Mouse (Mus musculus) stomach, embryonic 15.5 days (tissue): ENCODE measurements around the gene Rmdn2. TPM values are rescaled to one million over a fixed set of nuclear protein-coding genes. Genes with fewer than 3 reads are reported as not detected.
A peak's percentile ranks its signal among the peaks of the same experiment; 100 is the strongest.

ENCODE experiments used
- ATAC-seq: fragments of 200-750 bp; cut with Nextera tagmentation; 2 replicates; pipeline ENCODE4 v1.8.0; 2017; ENCODE audit warnings: low read depth, moderate number of reproducible peaks, moderate TSS enrichment; ENCODE audit not compliant: insufficient read depth, low FRiP score
- H3K27ac ChIP-seq: fragments of 300-500 bp; sonication (generic); 2 replicates; pipeline ENCODE4 v1.5.1; 2015; ENCODE audit warnings: mild to moderate bottlenecking, inconsistent platforms
- H3K27me3 ChIP-seq: fragments of 300-500 bp; sonication (generic); replicated peaks from 2 replicates; pipeline ENCODE4 v1.6.1; 2015; ENCODE audit warnings: inconsistent platforms
- H3K36me3 ChIP-seq: fragments of 300-500 bp; sonication (generic); 2 replicates; pipeline ENCODE4 v1.6.1; 2015; ENCODE audit warnings: inconsistent platforms
- H3K4me1 ChIP-seq: fragments of 300-500 bp; sonication (generic); 2 replicates; pipeline ENCODE4 v1.6.1; 2015; ENCODE audit warnings: inconsistent platforms
- H3K4me2 ChIP-seq: fragments of 300-500 bp; sonication (generic); 2 replicates; pipeline ENCODE4 v1.6.1; 2015; ENCODE audit warnings: mild to moderate bottlenecking, inconsistent platforms
- H3K4me3 ChIP-seq: fragments of 300-500 bp; sonication (generic); replicated peaks from 2 replicates; pipeline ENCODE4 v1.5.1; 2015; ENCODE audit warnings: inconsistent platforms
- H3K9ac ChIP-seq: fragments of 300-500 bp; sonication (generic); 2 replicates; pipeline ENCODE4 v1.6.1; 2015; ENCODE audit warnings: inconsistent platforms
- H3K9me3 ChIP-seq: fragments of 300-500 bp; sonication (generic); 2 replicates; pipeline ENCODE4 v1.6.1; 2016; ENCODE audit warnings: inconsistent platforms
- WGBS: fragments of 180-500 bp; shearing (Covaris S2); methylation state at CpG from one replicate; pipeline ENCODE4 v1.1.7; 2015; 5-methylcytosine and 5-hydroxymethylcytosine counted together
- polyA plus RNA-seq: library from polyadenylated mRNA; unstranded; fragments of >200 nt; fragmentation: Nextera tagmentation; extraction: Ambion mirVana; gene quantifications from 2 replicates; pipeline ENCODE4 v1.2.1, GENCODE M21; 2015

Gene Rmdn2
- polyA plus RNA-seq, 1 experiment from 2014 or later, result 8.9 TPM

GRCm38 (mm10) chr17:79711944-79712343 lies 100.3 kb downstream of the Rmdn2 start:
- WGBS, result 31% methylated on average over 6 of the region's 6 CpGs
- H3K9ac ChIP-seq, result no peak overlapping the region
- peaks cover 38% of the 10 kb centered on the region for H3K27me3 ChIP-seq

GRCm38 (mm10) chr17:79712536-79712935 lies 100.9 kb downstream of the Rmdn2 start:
- Histone ChIP-seq H3K36me3 (no peaks in the 10 kb centered on the region), H3K4me3 (peak overlapping the region; percentile 42; the same call in 1 of the 2 replicates), H3K4me2 (peak overlapping the region; percentile 27; the same call in 1 of the 2 replicates), H3K27me3 (peaks cover 38% of the 10 kb centered on the region), H3K9ac (no peak overlapping the region), H3K9me3 (no peaks in the 10 kb centered on the region), H3K27ac (no peak overlapping the region), H3K4me1 (peaks cover 33% of the 10 kb centered on the region)
- WGBS, result 15% methylated on average over 9 of the region's 9 CpGs
- ATAC-seq, result no peak

More at GRCm38 (mm10) chr17:79711944-79712343, 100.3 kb downstream of the Rmdn2 start:
- Histone ChIP-seq H3K4me2 (no peak overlapping the region), H3K4me1 (peaks cover 33% of the 10 kb centered on the region), H3K27ac (no peak overlapping the region), H3K4me3 (peak overlapping the region; percentile 1; the same call in 1 of the 2 replicates), H3K36me3 (no peaks in the 10 kb centered on the region), H3K9me3 (no peaks in the 10 kb centered on the region)
- no peak for ATAC-seq

GRCm38 (mm10) chr17:79713276-79713642 lies 101.6 kb downstream of the Rmdn2 start:
- under 1% methylated on average over 24 of the region's 24 CpGs for WGBS
- H3K4me3 ChIP-seq, result peak overlapping the region; percentile 42
- ATAC-seq, result no peak
- 0 out of 2 replicates have a peak overlapping the region, but pooled peaks have one; percentile 9 for H3K9ac ChIP-seq
- H3K9me3 ChIP-seq, result no peaks in the 10 kb centered on the region
- H3K27ac ChIP-seq, result no peak overlapping the region
- H3K36me3 ChIP-seq, result no peaks in the 10 kb centered on the region
- H3K4me1 ChIP-seq, result peaks cover 33% of the 10 kb centered on the region
- H3K27me3 ChIP-seq, result peaks cover 38% of the 10 kb centered on the region
- H3K4me2 ChIP-seq, result peak overlapping the region; percentile 89

- H3K9ac ChIP-seq, result 0 out of 2 replicates have a peak overlapping the region, but pooled peaks have one; percentile 9
- H3K4me3 ChIP-seq, result peak overlapping the region; percentile 42
- ATAC-seq, result no peak
- no peaks in the 10 kb centered on the region for H3K36me3 ChIP-seq
- H3K4me1 ChIP-seq, result peaks cover 33% of the 10 kb centered on the region
- peak overlapping the region; percentile 89 for H3K4me2 ChIP-seq
- WGBS, result 1% methylated on average over 63 of the region's 63 CpGs
- no peak overlapping the region for H3K27ac ChIP-seq
- H3K9me3 ChIP-seq, result no peaks in the 10 kb centered on the region
- peaks cover 38% of the 10 kb centered on the region for H3K27me3 ChIP-seq
Observed at GRCm38 (mm10) chr17:79713643-79714367, 102.1 kb downstream of the Rmdn2 start.

- Histone ChIP-seq H3K27me3 (peaks cover 38% of the 10 kb centered on the region), H3K36me3 (no peaks in the 10 kb centered on the region), H3K9ac (no peak overlapping the region), H3K4me2 (peak overlapping the region; percentile 89), H3K9me3 (no peaks in the 10 kb centered on the region), H3K27ac (0 out of 2 replicates have a peak overlapping the region, but pooled peaks have one; percentile 24), H3K4me3 (peak overlapping the region; percentile 42), H3K4me1 (peaks cover 33% of the 10 kb centered on the region)
- 2% methylated on average over 16 of the region's 16 CpGs for WGBS
- no peak for ATAC-seq
Observed at GRCm38 (mm10) chr17:79714368-79714895, 102.8 kb downstream of the Rmdn2 start.

GRCm38 (mm10) chr17:79714931-79715637 lies 103.4 kb downstream of the Rmdn2 start, which contains the start of gene Cyp1b1:
Gene Cyp1b1, minus strand, starts transcription at chr17:79715061.
- Histone ChIP-seq H3K9ac (peak within 1 kb of the TSS; percentile 9; the same call in 1 of the 2 replicates), H3K27ac (peak within 1 kb of the TSS; percentile 40; the same call in 1 of the 2 replicates), H3K4me2 (peak within 1 kb of the TSS; percentile 89), H3K9me3 (no peaks in the 10 kb centered on the region), H3K36me3 (no peaks in the 10 kb centered on the region), H3K27me3 (peaks cover 35% of the 10 kb centered on the region), H3K4me1 (peaks cover 33% of the 10 kb centered on the region), H3K4me3 (peak within 1 kb of the TSS; percentile 42)
- WGBS, result under 1% methylated on average over 31 of the region's 31 CpGs
- peak; percentile 21; the same call in 1 of the 2 replicates for ATAC-seq

- peak; percentile 87 for ATAC-seq
- peak overlapping the region; percentile 42 for H3K4me3 ChIP-seq
- peak overlapping the region; percentile 89 for H3K4me2 ChIP-seq
- peaks cover 31% of the 10 kb centered on the region for H3K27me3 ChIP-seq
- H3K36me3 ChIP-seq, result no peaks in the 10 kb centered on the region
- peak overlapping the region; percentile 40; the same call in 1 of the 2 replicates for H3K27ac ChIP-seq
- under 1% methylated on average over 42 of the region's 42 CpGs for WGBS
- H3K9me3 ChIP-seq, result no peaks in the 10 kb centered on the region
- no peak overlapping the region for H3K9ac ChIP-seq
- peaks cover 33% of the 10 kb centered on the region for H3K4me1 ChIP-seq
Observed at GRCm38 (mm10) chr17:79715649-79716143, 104.0 kb downstream of the Rmdn2 start.

- Histone ChIP-seq H3K27me3 (0 out of 2 replicates have a peak, but pooled peaks cover 3% of the 10 kb centered on the region), H3K9me3 (no peaks in the 10 kb centered on the region), H3K27ac (no peak overlapping the region), H3K4me2 (no peak overlapping the region), H3K4me3 (no peak overlapping the region), H3K36me3 (no peaks in the 10 kb centered on the region), H3K9ac (no peak overlapping the region), H3K4me1 (peaks cover 4% of the 10 kb centered on the region; the same call in 1 of the 2 replicates)
- 75% methylated on average over 7 of the region's 7 CpGs for WGBS
- no peak for ATAC-seq
Observed at GRCm38 (mm10) chr17:79720681-79721080, 109.0 kb downstream of the Rmdn2 start.

- WGBS, result 64% methylated on average over 5 of the region's 5 CpGs
Observed at GRCm38 (mm10) chr17:79726613-79727012, 115.0 kb downstream of the Rmdn2 start.

GRCm38 (mm10) chr17:79728053-79728584 lies 116.5 kb downstream of the Rmdn2 start:
- ATAC-seq, result no peak
- Histone ChIP-seq H3K4me2 (peak overlapping the region; percentile 41), H3K27ac (peak overlapping the region; percentile 60; the same call in 1 of the 2 replicates), H3K4me1 (peaks cover 23% of the 10 kb centered on the region), H3K9me3 (no peaks in the 10 kb centered on the region), H3K27me3 (no peaks in the 10 kb centered on the region), H3K4me3 (peak overlapping the region; percentile 8; the same call in 1 of the 2 replicates), H3K36me3 (no peaks in the 10 kb centered on the region), H3K9ac (no peak overlapping the region)
- 26% methylated on average over 14 of the region's 14 CpGs for WGBS

More at GRCm38 (mm10) chr17:79726613-79727012, 115.0 kb downstream of the Rmdn2 start:
- Histone ChIP-seq H3K27me3 (no peaks in the 10 kb centered on the region), H3K9ac (no peak overlapping the region), H3K9me3 (no peaks in the 10 kb centered on the region), H3K4me1 (peaks cover 18% of the 10 kb centered on the region), H3K4me2 (no peak overlapping the region), H3K27ac (no peak overlapping the region), H3K4me3 (no peak overlapping the region), H3K36me3 (no peaks in the 10 kb centered on the region)
- no peak for ATAC-seq
